Mouse (Mus musculus) gastrocnemius, postnatal 14 days (tissue): ENCODE results near the gene Gm9049. TPM values are rescaled to one million over a fixed set of nuclear protein-coding genes. Genes with fewer than 3 reads are reported as not detected.
A peak's percentile ranks its signal among the peaks of the same experiment; 100 is the strongest.
"Not testable (repeated sequence)": the region's sequence is repeated elsewhere in the genome, so short reads cannot be mapped to it uniquely, and the experiment has no call there.

Experiments used
- DNase-seq: peaks from one replicate; pipeline ENCODE4 v3.0.0; 2021; ENCODE audit warnings: mixed read lengths
- intact Hi-C: fragments of 180-260 bp; cut with DNase I; formaldehyde crosslinking; loops from one replicate; pipeline ENCODE4 v1.15.1; 2025; ENCODE audit warnings: low total_unique reads
- long read RNA-seq, 2 experiments: library from polyadenylated mRNA; stranded (forward); transcript quantifications; one replicate each; pipeline ENCODE4 v2.0.0; 2021
- total RNA-seq, 2 experiments: library from RNA; stranded (reverse); gene quantifications; 2 replicates each; pipeline ENCODE4 v1.2.3; 2021

Gm9049 gene
- total RNA-seq, result not detected
- long read RNA-seq, experiment 1, result 0 reads
- long read RNA-seq, experiment 2, result 0 reads

GRCm38 (mm10) chr10:118354005-118354404, at the start of gene Gm9049:
TSS of gene Gm9049 (minus strand) at chr10:118354105.
- DNase-seq, intact Hi-C loops: not testable (repeated sequence)

- DNase-seq, result no peak
- intact Hi-C loops, result no loop called here
Observed at GRCm38 (mm10) chr10:118399917-118400316, 46.0 kb upstream of the Gm9049 start.

GRCm38 (mm10) chr10:118370443-118370842, 16.5 kb upstream of the Gm9049 start:
- intact Hi-C loops, result no loop called here
- DNase-seq, result peak; percentile 77

GRCm38 (mm10) chr10:118369518-118369917, 15.6 kb upstream of the Gm9049 start:
- no peak for DNase-seq

GRCm38 (mm10) chr10:118348579-118348978, 5.3 kb downstream of the Gm9049 start, which contains the start of gene Gm9048:
TSS of gene Gm9048 (minus strand) at chr10:118348679.
- DNase-seq, intact Hi-C loops: not testable (repeated sequence)

More at GRCm38 (mm10) chr10:118369518-118369917, 15.6 kb upstream of the Gm9049 start:
- intact Hi-C loops, result loop anchor here (2.0 kb wide), 1 partner anchor 211 kb away; no protein-coding TSS in a partner anchor

- intact Hi-C loops, DNase-seq: not testable (repeated sequence)
Observed at GRCm38 (mm10) chr10:118343155-118343554, 10.8 kb downstream of the Gm9049 start, which contains the start of gene Gm9046. TSS of gene Gm9046 (minus strand) at chr10:118343255.

- intact Hi-C loops, DNase-seq: not testable (repeated sequence)
Observed at GRCm38 (mm10) chr10:118337731-118338130, 16.2 kb downstream of the Gm9049 start, which contains the start of gene Gm9045. TSS of gene Gm9045 (minus strand) at chr10:118337831.

- intact Hi-C loops, DNase-seq: not testable (repeated sequence)
Observed at GRCm38 (mm10) chr10:118332308-118332707, 21.6 kb downstream of the Gm9049 start, which contains the start of gene Gm9044. TSS of gene Gm9044 (minus strand) at chr10:118332408.

GRCm38 (mm10) chr10:118326869-118327268, 27.0 kb downstream of the Gm9049 start, which contains the start of gene Gm9040:
TSS of gene Gm9040 (minus strand) at chr10:118326969.
- DNase-seq, intact Hi-C loops: not testable (repeated sequence)

- intact Hi-C loops, result no loop called here
- DNase-seq, result no peak
Observed at GRCm38 (mm10) chr10:118319024-118319423, 34.9 kb downstream of the Gm9049 start.

GRCm38 (mm10) chr10:118302133-118302532, 51.8 kb downstream of the Gm9049 start:
- intact Hi-C loops, result not testable (repeated sequence)

More at GRCm38 (mm10) chr10:118302133-118302532, 51.8 kb downstream of the Gm9049 start:
- DNase-seq, result not testable (repeated sequence)

Other genes starting within 250 kb of the Gm9049 start
- 1 to 10 TPM; 1.9 to 2.8 TPM for gene Mdm1, start 212.3 kb downstream of the Gm9049 start, total RNA-seq
- gene Il22, start 149.2 kb downstream of the Gm9049 start, total RNA-seq, result not detected
- gene Gm32717, start 113.3 kb downstream of the Gm9049 start, total RNA-seq, result under 1 TPM; 0.38 to 0.43 TPM
- gene Gm32802, start 95.4 kb downstream of the Gm9049 start, total RNA-seq, result under 1 TPM; 0.38 to 0.43 TPM
- gene Iltifb, start 59.1 kb downstream of the Gm9049 start, total RNA-seq, result not detected
- gene Gm9040, start 27.1 kb downstream of the Gm9049 start, total RNA-seq, result not detected
- not detected for gene Gm9044, start 21.7 kb downstream of the Gm9049 start, total RNA-seq
- not detected for gene Gm9045, start 16.3 kb downstream of the Gm9049 start, total RNA-seq
- gene Gm9046, start 10.8 kb downstream of the Gm9049 start, total RNA-seq, result not detected
- gene Gm9048, start 5.4 kb downstream of the Gm9049 start, total RNA-seq, result not detected
- not detected for gene Ifng, start 86.9 kb upstream of the Gm9049 start, total RNA-seq